ENCODE assay signal across 26 mouse cellular contexts in the genomic region with DNA sequence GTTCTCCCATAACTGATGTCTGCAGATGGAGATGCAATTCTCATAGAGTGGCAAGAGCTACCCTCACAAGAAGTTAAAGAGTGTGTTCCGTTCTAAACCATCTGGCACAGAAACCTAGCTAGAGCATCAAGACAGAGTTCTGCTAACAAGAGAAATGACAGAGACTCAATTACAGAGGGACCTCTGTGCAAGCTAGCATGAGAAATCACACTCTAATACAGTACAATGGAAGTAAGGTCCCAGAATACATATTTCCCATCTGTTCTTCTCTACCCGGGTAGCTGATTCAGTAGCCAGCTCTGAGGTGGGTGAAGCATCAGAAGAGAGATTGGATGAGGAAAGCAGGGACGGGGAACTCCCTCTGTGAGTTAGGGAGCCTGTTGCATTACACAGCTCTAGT.
DNase-seq lines count a peak whose midpoint lies in the region; ATAC-seq and TF ChIP-seq lines count a peak whose summit lies in the region.
"Had no signal": no experiment of that assay in that cellular context is flagged by ENCODE, and none has a peak within 500 bp of the region (broad histone marks: within the 10 kb centered on the region; RNA-seq: fewer than 3 reads in every experiment).

No protein-coding gene starts in this region.

- no peak overlapping the region for H3K4me2 ChIP-seq in limb, embryonic 11.5 days (ENCODE audit: low read depth, severe bottlenecking)
- H3K4me2 ChIP-seq: embryonic facial prominence, embryonic 15.5 days; forebrain, embryonic 13.5 days; hindbrain, embryonic 15.5 days; kidney, embryonic 15.5 days; limb, embryonic 13.5 days; liver, embryonic 11.5 days; midbrain, embryonic 12.5 days had no signal

- no peak overlapping the region for H3K27ac ChIP-seq in limb, embryonic 11.5 days (replicated peaks; ENCODE audit: low read depth, low read length)
- H3K27ac ChIP-seq in limb, embryonic 10.5 days = no peak overlapping the region
- H3K27ac ChIP-seq in cortical plate, adult 2 months (ENCODE audit: insufficient read depth, low read length) = peak overlapping the region; percentile 23; the same call in 1 of the 2 replicates
- H3K27ac ChIP-seq: embryonic facial prominence, embryonic 10.5 days; embryonic facial prominence, embryonic 15.5 days; forebrain, embryonic 13.5 days; hindbrain, embryonic 10.5 days; hindbrain, embryonic 15.5 days; kidney, embryonic 15.5 days; limb, embryonic 13.5 days; midbrain, embryonic 12.5 days had no signal

- TF ChIP-seq POLR2A in cortical plate, adult 2 months (IDR thresholded peaks at IDR 0.05; ENCODE audit: extremely low read depth, insufficient read depth, low read length) = no peak

- H3K4me3 ChIP-seq in limb, embryonic 11.5 days (ENCODE audit: low read depth, low read length) = no peak overlapping the region
- H3K4me3 ChIP-seq in limb, embryonic 10.5 days = no peak overlapping the region
- no peak overlapping the region for H3K4me3 ChIP-seq in cortical plate, adult 2 months (ENCODE audit: insufficient read depth, low read length)
- H3K4me3 ChIP-seq: embryonic facial prominence, embryonic 10.5 days; embryonic facial prominence, embryonic 15.5 days; forebrain, embryonic 13.5 days; hindbrain, embryonic 10.5 days; hindbrain, embryonic 15.5 days; kidney, embryonic 15.5 days; limb, embryonic 13.5 days; midbrain, embryonic 12.5 days had no signal

- H3K9me3 ChIP-seq in limb, embryonic 11.5 days (ENCODE audit: control insufficient read depth, low read length) = no peaks in the 10 kb centered on the region
- no peaks in the 10 kb centered on the region for H3K9me3 ChIP-seq in limb, embryonic 10.5 days (replicated peaks)
- H3K9me3 ChIP-seq: embryonic facial prominence, embryonic 10.5 days; embryonic facial prominence, embryonic 15.5 days; forebrain, embryonic 13.5 days; hindbrain, embryonic 10.5 days; hindbrain, embryonic 15.5 days; kidney, embryonic 15.5 days; limb, embryonic 13.5 days; midbrain, embryonic 12.5 days had no signal

- no peak for ATAC-seq in limb, embryonic 11.5 days (ENCODE audit: insufficient number of reproducible peaks, low FRiP score, low TSS enrichment, low read depth)
- ATAC-seq: forebrain, embryonic 13.5 days; inflammation-experienced regulatory T-cells, adult 6 months had no signal

- DNase-seq in layer of hippocampus, adult 11-12 months (ENCODE audit: low spot score) = peak; percentile 33
- no peak for DNase-seq in layer of hippocampus, postnatal 10 days (ENCODE audit: low spot score in 2 of 2)
- peak; percentile 12 for DNase-seq in limb, embryonic 11.5 days (ENCODE audit: low spot score)
- DNase-seq in limb, embryonic 10.5 days (ENCODE audit: low spot score) = no peak
- peak; percentile 74 for DNase-seq in layer of hippocampus, adult 9-11 months
- no peak for DNase-seq in thymus, postnatal 0 days (ENCODE audit: low spot score)
- no peak for DNase-seq in kidney, adult 18-20 months
- DNase-seq: adrenal gland, postnatal 25 days; cerebellum, adult 18-20 months; gastrocnemius, postnatal 10 days; heart, postnatal 14 days; kidney, adult 11 months; kidney, postnatal 25 days; lung, postnatal 36 days; right cerebral cortex, postnatal 4 days had no signal

- no peaks in the 10 kb centered on the region for H3K36me3 ChIP-seq in limb, embryonic 11.5 days (ENCODE audit: control insufficient read depth, insufficient read depth, low read length)
- H3K36me3 ChIP-seq in limb, embryonic 10.5 days = no peaks in the 10 kb centered on the region
- H3K36me3 ChIP-seq: embryonic facial prominence, embryonic 10.5 days; embryonic facial prominence, embryonic 15.5 days; hindbrain, embryonic 10.5 days; hindbrain, embryonic 15.5 days; kidney, embryonic 15.5 days; limb, embryonic 13.5 days had no signal

- 90% methylated on average over 3 of the region's 3 CpGs for WGBS in limb, embryonic 11.5 days
- WGBS in limb, embryonic 10.5 days = 93% methylated on average over 3 of the region's 3 CpGs

- H3K4me1 ChIP-seq in limb, embryonic 11.5 days (ENCODE audit: control insufficient read depth, insufficient read depth, low read length) = no peaks in the 10 kb centered on the region; the same call in 1 of the 2 replicates
- peaks cover 13% of the 10 kb centered on the region for H3K4me1 ChIP-seq in limb, embryonic 10.5 days
- H3K4me1 ChIP-seq in cortical plate, adult 2 months (ENCODE audit: control insufficient read depth, insufficient read depth, low read length) = peaks cover 15% of the 10 kb centered on the region; the same call in 1 of the 2 replicates
- H3K4me1 ChIP-seq: forebrain, embryonic 13.5 days; kidney, embryonic 15.5 days had no signal

- H3K9ac ChIP-seq in limb, embryonic 11.5 days (ENCODE audit: low read length) = no peak overlapping the region
- H3K9ac ChIP-seq: embryonic facial prominence, embryonic 15.5 days; forebrain, embryonic 13.5 days; hindbrain, embryonic 15.5 days; kidney, embryonic 15.5 days; limb, embryonic 13.5 days; midbrain, embryonic 12.5 days had no signal

- no peaks in the 10 kb centered on the region for H3K27me3 ChIP-seq in limb, embryonic 11.5 days (ENCODE audit: control insufficient read depth, insufficient read depth, low read length)
- no peaks in the 10 kb centered on the region for H3K27me3 ChIP-seq in limb, embryonic 10.5 days (ENCODE audit: low read depth, poor library complexity, severe bottlenecking)
- H3K27me3 ChIP-seq: embryonic facial prominence, embryonic 15.5 days; forebrain, embryonic 13.5 days; hindbrain, embryonic 15.5 days; kidney, embryonic 15.5 days; limb, embryonic 13.5 days; midbrain, embryonic 12.5 days had no signal

- TF ChIP-seq CTCF in cortical plate, adult 2 months (IDR thresholded peaks at IDR 0.05; ENCODE audit: extremely low read depth, insufficient read depth, low read length) = no peak

Comparison
In these comparisons a context has a peak if more than half of its experiments do, and no peak if none do; other contexts are left out.
1. DNase-seq: peak in layer of hippocampus, adult 11-12 months (single experiment), limb, embryonic 11.5 days (single experiment) and layer of hippocampus, adult 9-11 months (single experiment); none in layer of hippocampus, postnatal 10 days (0 of 2), limb, embryonic 10.5 days (single experiment), thymus, postnatal 0 days (single experiment) and kidney, adult 18-20 months (single experiment).